Mouse (Mus musculus) liver, adult 10 weeks (tissue): ENCODE results near the gene Gif. TPM values are rescaled to one million over a fixed set of nuclear protein-coding genes. Genes with fewer than 3 reads are reported as not detected.

ENCODE experiments used
- polyA plus RNA-seq: library from polyadenylated mRNA; stranded (reverse); fragments of 350-450 nt; fragmentation: Illumina TruSeq; extraction: RNeasy Lipid Tissue Mini Kit (QIAGEN cat#74804); gene quantifications from one replicate; pipeline ENCODE4 v1.2.3, GENCODE M21; 2014; ENCODE audit warnings: low read depth, low replicate concordance

Gene Gif
- polyA plus RNA-seq: not detected

DNA sequence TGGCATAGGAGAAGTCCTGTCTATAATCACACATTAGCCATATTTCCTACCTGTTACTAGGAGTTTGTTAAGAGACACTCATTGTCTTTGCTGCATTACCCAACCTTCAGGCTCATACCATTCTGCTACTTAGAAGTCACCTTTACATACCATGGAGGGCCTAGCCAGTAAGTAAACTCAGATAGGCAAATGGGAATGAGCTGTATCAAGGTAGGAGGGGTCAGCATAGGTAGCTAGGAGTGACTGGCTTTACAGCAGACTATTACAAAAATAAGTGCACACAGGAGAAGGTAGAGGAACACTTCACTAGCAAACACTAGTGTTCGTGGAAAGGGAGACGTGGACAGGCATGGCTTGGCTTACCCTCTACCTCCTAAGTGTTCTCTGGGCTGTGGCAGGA, at the start of gene Gif:
Gene Gif (plus strand): TSS at position 257 of the 400 bp plus-strand sequence.

DNA sequence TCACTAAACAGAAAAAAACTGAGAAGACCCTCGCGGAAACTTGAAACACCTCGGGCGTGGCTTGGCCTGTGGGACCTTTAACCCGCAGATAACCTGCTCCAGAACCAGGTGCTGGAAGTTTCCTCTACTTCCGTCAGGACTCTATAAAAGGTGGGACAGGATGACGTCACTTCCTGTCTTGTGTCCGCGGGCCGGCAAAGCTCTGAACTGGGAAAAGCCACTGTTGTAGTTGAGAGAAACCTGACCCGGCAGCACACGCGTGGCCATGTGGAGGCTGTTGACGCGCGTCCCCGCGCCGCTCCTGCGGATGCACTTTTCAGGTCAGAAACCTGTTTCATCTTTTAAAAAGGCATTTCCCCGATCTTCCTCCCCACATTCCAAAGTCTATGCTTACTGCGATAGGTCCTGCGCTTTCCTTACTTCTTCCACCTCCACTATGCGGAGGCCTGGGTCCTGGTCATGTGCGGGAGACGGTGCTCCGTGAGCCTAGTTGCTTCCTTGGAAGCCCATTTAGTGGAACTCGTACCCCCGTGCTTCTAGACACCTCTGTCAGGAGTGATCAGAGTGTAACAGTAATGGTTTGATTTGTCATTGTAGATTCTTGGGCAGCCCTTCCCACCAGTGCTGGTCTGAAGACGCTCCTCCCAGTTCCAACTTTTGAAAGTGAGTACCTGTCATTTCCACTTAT, 23.0 kb downstream of the Gif start, which contains the start of gene Mrpl16:
Gene Mrpl16 (plus strand): TSS at position 187 of the 688 bp plus-strand sequence.

Other genes starting within 250 kb of the Gif start
- 3.3 TPM for gene Ms4a6b, start 231.0 kb upstream of the Gif start, polyA plus RNA-seq
- 14.0 TPM for gene Ms4a4d, start 210.8 kb upstream of the Gif start, polyA plus RNA-seq
- gene Ms4a6d, start 142.7 kb upstream of the Gif start, polyA plus RNA-seq: 2.6 TPM
- not detected for gene Ms4a2, start 123.8 kb upstream of the Gif start, polyA plus RNA-seq
- gene Ms4a3, start 106.7 kb upstream of the Gif start, polyA plus RNA-seq: not detected
- gene Oosp2, start 87.0 kb upstream of the Gif start, polyA plus RNA-seq: not detected
- not detected for gene Oosp1, start 56.4 kb upstream of the Gif start, polyA plus RNA-seq
- gene Oosp3, start 50.5 kb upstream of the Gif start, polyA plus RNA-seq: not detected
- gene Mrpl16, start 22.8 kb downstream of the Gif start, polyA plus RNA-seq: 35.4 TPM
- gene Stx3, start 71.8 kb downstream of the Gif start, polyA plus RNA-seq: 1.8 TPM
- gene Olfr1417, start 91.7 kb downstream of the Gif start, polyA plus RNA-seq: not detected
- gene Olfr1418, start 113.5 kb downstream of the Gif start, polyA plus RNA-seq: not detected
- not detected for gene Olfr1419, start 127.6 kb downstream of the Gif start, polyA plus RNA-seq
- gene Olfr1420, start 139.0 kb downstream of the Gif start, polyA plus RNA-seq: not detected
- 16.1 TPM for gene Patl1, start 164.8 kb downstream of the Gif start, polyA plus RNA-seq
- 19.4 TPM for gene Osbp, start 218.4 kb downstream of the Gif start, polyA plus RNA-seq